Mouse (Mus musculus) cerebellum, postnatal 10 days (tissue): ENCODE data around the gene Defb30.

ENCODE experiments used
- DNase-seq, 2 experiments: peaks; one replicate each; pipeline ENCODE4 v3.0.0; 2021; ENCODE audit warnings: mixed read lengths in 2 of 2

Defb30 gene

DNA sequence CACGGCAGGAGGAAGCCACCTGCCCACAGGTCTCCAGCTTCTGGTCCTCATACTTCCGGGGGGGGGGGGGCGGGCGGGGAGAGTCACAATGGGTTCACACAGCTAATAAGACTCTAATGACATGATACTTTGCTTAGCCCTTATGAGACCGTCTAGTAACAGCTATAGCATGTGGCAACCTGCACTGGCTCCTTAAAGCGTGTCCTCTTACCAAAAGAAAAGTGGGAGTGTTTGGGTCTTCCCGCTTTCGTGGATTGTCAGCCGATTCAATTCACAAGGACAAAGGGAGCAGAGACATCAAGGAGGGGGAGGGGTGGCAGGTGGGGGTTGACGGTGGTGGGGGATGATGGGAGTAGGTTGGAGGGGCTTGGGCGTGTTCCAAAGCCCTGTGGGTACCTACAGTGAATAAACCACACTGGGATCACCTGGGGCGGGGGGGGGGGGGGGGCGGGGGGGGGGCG lies at the start of gene Defb30:
Gene Defb30, minus strand, starts transcription at position 51 of the 461 bp plus-strand sequence.
- DNase-seq, result no peak

DNA sequence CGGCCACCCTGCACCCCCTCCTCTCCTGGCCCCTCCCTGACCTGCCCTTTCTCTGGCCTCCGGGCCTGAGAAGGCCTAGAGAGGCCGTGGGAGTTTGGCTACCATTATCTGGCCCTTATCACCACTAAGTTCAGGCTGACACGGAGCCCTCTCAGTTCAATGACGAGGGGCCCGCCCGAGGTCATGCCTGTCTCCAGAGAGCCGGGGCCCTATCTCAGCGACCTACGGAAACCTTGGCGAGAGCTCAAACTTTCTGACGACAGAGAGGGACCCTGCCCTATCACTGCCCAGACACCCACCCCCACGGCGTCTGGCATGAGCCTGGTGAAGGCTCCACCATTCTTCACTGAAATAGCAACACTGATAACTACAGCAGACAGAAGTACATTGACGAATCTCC lies 17.9 kb upstream of the Defb30 start:
- no peak for DNase-seq

DNA sequence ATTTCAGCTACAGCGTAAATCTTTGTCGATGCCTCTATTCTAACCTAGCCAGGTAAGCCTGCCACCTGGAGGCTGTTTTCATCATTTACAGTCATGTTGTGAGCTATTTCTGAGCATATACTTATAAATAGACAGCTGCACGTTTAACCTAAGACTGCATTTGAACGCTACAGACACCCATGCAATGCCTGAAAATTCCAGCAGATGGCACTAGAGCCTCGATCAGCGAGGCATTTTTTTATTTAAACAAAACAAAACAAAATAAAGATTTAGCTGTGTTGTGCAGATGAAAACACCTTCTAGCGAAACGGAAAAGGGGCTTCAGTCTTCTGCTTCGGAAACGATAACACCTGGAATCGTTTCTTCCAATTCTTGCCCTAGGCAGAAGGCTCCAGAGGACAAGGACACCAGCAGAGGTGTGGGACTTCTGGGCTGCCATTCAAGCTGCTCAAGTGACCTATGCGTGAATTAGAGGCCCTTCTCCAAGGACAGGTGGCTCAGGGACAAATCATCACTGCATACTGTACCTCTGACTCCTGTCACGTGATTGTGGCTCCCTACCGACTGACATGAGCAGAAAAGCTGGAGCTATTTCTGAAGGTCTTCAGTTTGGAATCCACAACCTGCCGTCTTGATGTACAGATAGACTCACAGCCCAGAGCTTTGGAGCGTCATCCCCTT lies 17.0 kb upstream of the Defb30 start:
- DNase-seq, result peak; percentile 84 to 90

GRCm38 (mm10) chr14:63065391-63065790 lies 15.6 kb upstream of the Defb30 start:
- no peak for DNase-seq

GRCm38 (mm10) chr14:63062184-63062583 lies 12.4 kb upstream of the Defb30 start:
- no peak for DNase-seq

DNA sequence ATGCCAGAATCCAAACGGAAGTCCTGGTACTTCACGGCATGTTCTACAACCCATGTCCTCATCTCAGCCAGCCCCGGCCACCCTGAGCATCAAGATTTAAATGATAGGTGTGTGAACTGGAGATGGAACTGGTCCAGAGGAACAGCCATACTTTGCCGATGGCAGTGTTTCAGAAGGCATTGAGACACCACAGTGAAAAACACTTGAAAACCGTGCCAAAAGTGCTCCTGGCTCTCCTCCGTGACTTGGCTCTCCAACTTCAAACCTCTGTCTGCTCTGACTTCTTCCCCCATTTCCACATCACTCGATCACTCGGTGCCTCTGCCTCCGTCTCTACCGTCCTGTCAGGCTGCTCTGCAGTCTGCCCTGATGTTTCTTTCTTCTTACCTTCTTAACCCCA lies 10.6 kb upstream of the Defb30 start:
- no peak for DNase-seq

GRCm38 (mm10) chr14:63054729-63055128 lies 5.0 kb upstream of the Defb30 start:
- peak; percentile 92 to 93 for DNase-seq

GRCm38 (mm10) chr14:63050769-63051168 lies 1.0 kb upstream of the Defb30 start:
- DNase-seq, result peak; percentile 77 to 83

GRCm38 (mm10) chr14:63046691-63047090 lies 3.1 kb downstream of the Defb30 start, which contains the start of gene Defb42:
Gene Defb42, plus strand, starts transcription at chr14:63046991.
- no peak for DNase-seq

DNA sequence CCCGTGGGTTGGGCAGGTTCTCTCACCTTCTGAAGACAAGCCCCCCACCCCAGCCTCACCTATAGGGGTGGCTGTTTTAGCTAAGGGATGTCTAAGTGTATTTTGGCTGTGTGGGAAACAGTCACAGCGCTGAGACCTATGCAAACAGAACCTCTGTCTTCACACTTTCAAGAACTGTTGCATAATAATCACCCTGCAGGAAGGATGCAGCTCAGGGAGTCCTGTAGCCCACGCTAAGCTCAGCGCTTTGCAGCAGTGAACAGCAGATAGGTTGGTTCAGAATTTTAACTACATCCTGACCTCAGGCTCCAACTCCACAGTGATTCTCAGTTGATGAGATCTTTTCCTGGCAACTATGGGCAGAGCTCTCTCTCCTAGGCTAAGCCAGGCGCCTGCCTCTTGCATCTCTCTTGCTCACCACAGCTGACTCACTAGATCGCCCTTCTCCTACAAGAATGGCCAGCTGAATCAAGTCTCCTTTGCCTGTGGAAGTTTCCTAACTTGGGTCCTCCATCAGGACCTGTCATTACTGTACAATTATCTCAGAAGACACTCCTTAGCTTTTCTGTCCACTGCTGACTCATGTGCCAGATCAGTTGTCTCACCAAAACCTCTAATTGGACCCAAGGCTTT lies 29.1 kb downstream of the Defb30 start:
- DNase-seq, result no peak

GRCm38 (mm10) chr14:63014667-63015066 lies 35.1 kb downstream of the Defb30 start:
- DNase-seq, result no peak

GRCm38 (mm10) chr14:63013082-63013481 lies 36.7 kb downstream of the Defb30 start:
- no peak for DNase-seq

GRCm38 (mm10) chr14:63011471-63011870 lies 38.3 kb downstream of the Defb30 start, which contains the start of gene Defb43:
Gene Defb43, plus strand, starts transcription at chr14:63011771.
- no peak for DNase-seq

DNA sequence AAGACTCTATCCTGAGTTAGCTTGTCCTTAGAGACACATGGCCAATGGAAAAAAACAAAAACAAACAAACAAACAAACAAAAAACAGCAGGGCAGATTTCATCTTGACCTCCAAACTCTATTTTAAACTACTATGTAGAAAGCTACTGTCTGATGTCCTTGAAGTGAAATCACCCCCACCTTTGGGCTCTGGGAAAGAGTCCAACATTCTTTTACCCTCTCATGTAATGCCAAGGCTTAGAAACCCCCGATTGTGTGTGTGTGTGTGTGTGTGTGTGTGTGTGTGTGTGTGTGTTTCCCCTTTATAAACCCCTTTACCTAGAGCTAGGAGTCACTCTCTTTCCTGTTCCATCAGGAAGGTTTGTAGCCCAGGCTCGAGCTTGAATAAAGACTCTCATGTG lies 47.2 kb downstream of the Defb30 start:
- DNase-seq, result no peak

GRCm38 (mm10) chr14:62998977-62999376 lies 50.8 kb downstream of the Defb30 start:
- DNase-seq, result no peak

DNA sequence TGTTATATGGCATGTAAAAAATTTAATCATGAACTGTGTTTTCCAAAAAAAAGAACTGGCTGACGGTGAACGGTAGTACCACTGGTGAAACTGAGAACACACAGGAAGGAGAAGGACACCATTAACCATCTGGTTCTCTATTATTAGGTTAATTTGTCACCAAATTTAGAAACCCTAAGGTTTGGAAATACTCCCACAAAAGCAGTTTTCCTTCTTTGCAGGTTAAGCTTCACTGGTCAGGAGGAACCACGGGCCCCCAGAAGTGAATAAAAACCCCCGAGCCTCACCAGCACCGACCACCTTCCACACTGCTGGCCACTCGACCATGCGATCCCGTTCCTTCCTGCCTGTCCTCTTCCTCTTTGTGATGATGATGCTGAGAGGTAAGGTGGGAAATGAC lies 52.0 kb downstream of the Defb30 start, which contains the start of gene Defb47:
Gene Defb47, plus strand, starts transcription at position 301 of the 400 bp plus-strand sequence.
- DNase-seq, result no peak

- DNase-seq, result no peak
These were observed 57.8 kb downstream of the Defb30 start for GRCm38 (mm10) chr14:62991849-62992510.

DNA sequence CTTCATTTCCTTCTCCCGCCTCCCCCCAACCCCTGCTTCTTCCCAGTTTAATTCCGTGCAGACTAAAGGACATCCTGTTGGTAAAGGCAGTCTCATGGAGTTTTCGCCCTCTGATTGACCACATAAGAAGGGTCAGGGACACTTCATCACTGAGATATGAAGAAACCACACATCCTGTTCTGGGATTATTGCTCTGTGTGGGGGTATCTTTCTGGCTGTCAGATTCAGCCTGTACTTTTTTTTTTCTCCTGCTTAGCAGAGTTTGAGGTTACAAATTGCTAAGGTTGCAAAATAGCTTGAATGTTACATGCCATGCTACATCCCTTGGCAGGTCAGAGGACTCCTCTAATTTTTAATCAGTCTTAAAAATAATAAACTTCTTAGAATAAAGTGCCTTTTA lies 58.5 kb downstream of the Defb30 start:
- no peak for DNase-seq

DNA sequence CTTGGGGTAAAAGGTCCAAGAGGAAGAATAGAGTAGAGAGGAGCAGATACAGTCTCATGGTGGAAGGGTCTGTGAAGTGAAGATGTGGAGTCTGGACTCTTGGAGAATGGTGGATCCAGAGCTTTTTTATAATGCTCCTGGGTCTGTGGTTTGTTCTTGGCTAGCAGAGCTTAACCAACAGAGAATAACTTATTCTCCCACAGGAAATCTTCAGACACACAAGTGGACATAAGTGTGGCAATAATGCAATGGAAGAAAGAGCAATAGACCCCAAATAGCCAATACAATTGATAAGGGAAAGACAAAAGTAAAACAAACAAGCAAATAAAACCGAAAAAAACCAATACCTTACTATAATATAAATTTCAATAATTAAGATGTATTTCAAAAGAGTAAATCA lies 65.3 kb downstream of the Defb30 start, which contains the start of gene Defb48:
Gene Defb48, minus strand, starts transcription at position 101 of the 400 bp plus-strand sequence.
- DNase-seq, result no peak
